Mouse (Mus musculus): Measurements from ENCODE around the gene Dnajc12. TPM values are rescaled to one million over a fixed set of nuclear protein-coding genes. Genes with fewer than 3 reads are reported as not detected.
"Not testable (repeated sequence)": the region's sequence is repeated elsewhere in the genome, so short reads cannot be mapped to it uniquely, and the experiment has no call there.

Gene Dnajc12
- polyA plus RNA-seq, 1 experiment from 2014 or later, result 19.6 TPM

DNA sequence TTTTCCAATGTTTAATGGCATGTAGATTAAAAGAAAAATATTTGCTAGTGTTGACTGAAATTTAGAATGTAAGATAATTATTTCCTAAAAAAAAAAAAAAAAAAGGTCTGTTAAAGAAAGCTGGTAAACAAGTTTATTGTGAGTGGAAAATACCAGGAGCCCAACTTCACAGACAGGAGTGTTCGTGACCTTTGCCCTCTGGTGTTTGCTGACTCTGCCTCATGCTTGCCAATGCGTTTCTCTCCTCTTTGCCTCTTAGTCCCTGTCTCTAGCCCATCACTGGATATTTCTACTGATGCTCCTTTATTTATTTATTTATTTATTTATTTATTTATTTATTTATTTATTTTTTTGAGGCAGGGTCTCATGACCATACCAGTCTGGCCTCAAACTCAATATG is 21.4 kb downstream of the Dnajc12 start:
- 74% methylated on average over 2 of the region's 2 CpGs for WGBS
- no peaks in the 10 kb centered on the region for H3K27me3 ChIP-seq (ENCODE audit: control insufficient read depth, insufficient read depth, low read length)
- H3K4me3 ChIP-seq (ENCODE audit: low read depth, low read length), result no peak overlapping the region
- H3K4me2 ChIP-seq (replicated peaks; ENCODE audit: low read depth, low read length), result no peak overlapping the region
- no peaks in the 10 kb centered on the region for H3K9me3 ChIP-seq (ENCODE audit: control insufficient read depth, low read length)
- DNase-seq (ENCODE audit: low spot score) (no peak), ATAC-seq (ENCODE audit: low FRiP score) (no peak)
- H3K36me3 ChIP-seq (ENCODE audit: control insufficient read depth, insufficient read depth, low read length), result no peaks in the 10 kb centered on the region
- H3K4me1 ChIP-seq (replicated peaks; ENCODE audit: control insufficient read depth, insufficient read depth, low read length), result no peaks in the 10 kb centered on the region
- H3K27ac ChIP-seq (ENCODE audit: low read depth, low read length), result no peak overlapping the region
- no peak overlapping the region for H3K9ac ChIP-seq (ENCODE audit: low read depth, low read length)

DNA sequence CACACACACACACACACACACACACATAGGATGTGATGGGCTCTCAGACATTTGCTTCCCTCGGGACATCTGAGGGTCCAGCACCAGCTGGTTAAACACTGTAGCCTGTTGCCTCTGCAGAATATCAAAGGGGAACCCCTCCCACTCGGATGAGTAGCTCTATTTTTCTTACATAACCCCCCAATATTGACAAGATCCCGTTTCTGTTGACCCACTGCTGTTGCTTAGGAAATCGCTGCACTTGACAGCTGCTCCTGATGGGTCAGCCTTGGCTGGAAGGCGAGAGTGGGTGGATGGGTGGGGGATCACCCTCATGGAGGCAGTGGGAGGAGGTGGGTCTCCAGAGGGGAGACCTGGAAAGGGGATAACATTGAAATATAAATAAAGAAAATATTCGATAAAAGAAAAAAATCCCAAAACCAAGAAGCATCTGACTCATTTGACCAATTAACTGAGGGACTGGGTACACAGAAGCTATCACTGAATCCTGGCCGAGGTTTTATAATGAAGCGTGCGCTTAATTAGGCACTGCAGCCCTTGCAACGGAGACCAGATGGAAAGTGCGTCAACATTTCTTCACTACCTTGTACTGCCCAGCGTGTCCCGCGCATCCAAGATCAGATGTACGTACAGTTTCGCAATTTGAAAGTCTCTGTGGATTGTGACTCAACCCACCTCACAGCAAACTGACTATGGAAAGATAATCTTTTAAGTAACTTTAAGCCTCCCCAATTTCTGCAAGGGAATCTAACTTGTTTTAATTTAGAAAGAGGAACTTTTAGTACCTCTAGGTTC is 28.1 kb downstream of the Dnajc12 start:
- Histone ChIP-seq H3K36me3 (ENCODE audit: control insufficient read depth, insufficient read depth, low read length) (no peaks in the 10 kb centered on the region), H3K4me2 (replicated peaks; ENCODE audit: low read depth, low read length) (no peak overlapping the region), H3K9me3 (ENCODE audit: control insufficient read depth, low read length) (no peaks in the 10 kb centered on the region), H3K9ac (ENCODE audit: low read depth, low read length) (no peak overlapping the region), H3K27me3 (ENCODE audit: control insufficient read depth, insufficient read depth, low read length) (no peaks in the 10 kb centered on the region), H3K4me1 (replicated peaks; ENCODE audit: control insufficient read depth, insufficient read depth, low read length) (no peaks in the 10 kb centered on the region), H3K4me3 (ENCODE audit: low read depth, low read length) (no peak overlapping the region), H3K27ac (ENCODE audit: low read depth, low read length) (no peak overlapping the region)
- WGBS, result 64% methylated on average over 16 of the region's 16 CpGs
- DNase-seq (ENCODE audit: low spot score) (no peak), ATAC-seq (ENCODE audit: low FRiP score) (no peak)

DNA sequence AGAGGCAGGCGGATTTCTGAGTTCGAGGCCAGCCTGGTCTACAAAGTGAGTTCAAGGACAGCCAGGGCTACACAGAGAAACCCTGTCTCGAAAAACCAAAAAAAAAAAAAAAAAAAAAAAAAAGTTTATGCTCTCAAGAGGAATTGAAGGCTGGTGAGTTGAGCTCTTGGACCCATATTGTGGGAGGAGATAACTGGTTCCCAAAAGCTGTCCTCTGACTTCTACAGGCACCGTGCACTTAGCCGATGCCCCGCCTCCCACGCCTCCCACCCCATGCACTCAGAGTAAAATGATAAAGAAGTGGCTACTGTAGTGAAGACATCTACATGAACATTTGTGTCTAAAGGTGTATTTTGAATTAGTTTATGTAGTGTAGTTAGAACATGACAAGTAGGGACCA is 29.4 kb downstream of the Dnajc12 start:
- H3K9me3 ChIP-seq (ENCODE audit: control insufficient read depth, low read length); H3K4me2 ChIP-seq (replicated peaks; ENCODE audit: low read depth, low read length); DNase-seq (ENCODE audit: low spot score); H3K4me1 ChIP-seq (replicated peaks; ENCODE audit: control insufficient read depth, insufficient read depth, low read length); H3K4me3 ChIP-seq (ENCODE audit: low read depth, low read length); ATAC-seq (ENCODE audit: low FRiP score); H3K9ac ChIP-seq (ENCODE audit: low read depth, low read length); H3K27ac ChIP-seq (ENCODE audit: low read depth, low read length); H3K27me3 ChIP-seq (ENCODE audit: control insufficient read depth, insufficient read depth, low read length); H3K36me3 ChIP-seq (ENCODE audit: control insufficient read depth, insufficient read depth, low read length): not testable (repeated sequence)
- WGBS, result 98% methylated on average over 6 of the region's 7 CpGs

DNA sequence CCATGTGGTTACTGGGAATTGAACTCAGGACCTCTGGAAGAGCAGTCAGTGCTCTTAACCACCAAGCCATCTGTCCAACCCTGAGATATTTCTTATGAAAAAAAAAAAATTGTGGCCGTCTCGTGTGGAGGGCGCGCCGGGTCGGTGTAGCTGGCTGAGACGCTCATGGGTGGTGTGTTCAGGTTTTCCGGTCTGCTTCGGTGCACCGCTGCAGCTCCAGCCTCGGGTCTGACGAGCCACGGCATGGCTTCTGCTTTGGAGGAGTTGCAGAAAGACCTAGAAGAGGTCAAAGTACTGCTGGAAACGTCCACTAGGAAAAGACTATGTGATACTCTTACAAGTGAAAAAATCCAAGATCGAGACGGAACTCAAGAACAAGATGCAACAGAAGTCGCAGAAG is 30.5 kb downstream of the Dnajc12 start:
- Histone ChIP-seq H3K9ac (ENCODE audit: low read depth, low read length) (no peak overlapping the region), H3K27ac (ENCODE audit: low read depth, low read length) (no peak overlapping the region), H3K27me3 (ENCODE audit: control insufficient read depth, insufficient read depth, low read length) (no peaks in the 10 kb centered on the region), H3K4me2 (replicated peaks; ENCODE audit: low read depth, low read length) (no peak overlapping the region), H3K36me3 (ENCODE audit: control insufficient read depth, insufficient read depth, low read length) (no peaks in the 10 kb centered on the region), H3K4me3 (ENCODE audit: low read depth, low read length) (no peak overlapping the region), H3K9me3 (ENCODE audit: control insufficient read depth, low read length) (no peaks in the 10 kb centered on the region), H3K4me1 (replicated peaks; ENCODE audit: control insufficient read depth, insufficient read depth, low read length) (no peaks in the 10 kb centered on the region)
- WGBS, result 88% methylated on average over 17 of the region's 17 CpGs
- no peak for DNase-seq (ENCODE audit: low spot score)
- ATAC-seq (ENCODE audit: low FRiP score), result no peak

DNA sequence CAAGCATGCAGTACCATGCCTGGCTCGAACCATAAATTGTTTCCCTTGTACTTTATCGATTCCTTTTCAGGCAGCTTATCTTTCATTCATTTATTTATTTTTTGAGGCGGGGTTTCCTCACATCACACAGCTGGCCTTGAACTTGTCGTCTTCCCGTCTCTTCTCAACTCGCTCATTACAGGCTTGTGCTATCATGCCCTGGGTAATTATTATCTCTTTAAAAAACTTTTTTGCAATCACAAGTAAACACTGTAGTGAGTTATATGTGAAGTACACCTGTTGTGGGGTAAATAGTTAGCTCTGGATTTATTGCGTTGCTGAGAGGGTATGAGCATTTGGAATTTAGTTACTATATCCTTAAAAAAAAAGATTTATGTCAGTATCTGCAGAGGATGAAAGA is 33.0 kb downstream of the Dnajc12 start:
- ATAC-seq (ENCODE audit: low FRiP score) (no peak), DNase-seq (ENCODE audit: low spot score) (no peak)
- Histone ChIP-seq H3K4me1 (replicated peaks; ENCODE audit: control insufficient read depth, insufficient read depth, low read length) (no peaks in the 10 kb centered on the region), H3K9ac (ENCODE audit: low read depth, low read length) (no peak overlapping the region), H3K27me3 (ENCODE audit: control insufficient read depth, insufficient read depth, low read length) (no peaks in the 10 kb centered on the region), H3K9me3 (ENCODE audit: control insufficient read depth, low read length) (no peaks in the 10 kb centered on the region), H3K36me3 (ENCODE audit: control insufficient read depth, insufficient read depth, low read length) (no peaks in the 10 kb centered on the region), H3K4me3 (ENCODE audit: low read depth, low read length) (no peak overlapping the region), H3K27ac (ENCODE audit: low read depth, low read length) (no peak overlapping the region), H3K4me2 (replicated peaks; ENCODE audit: low read depth, low read length) (no peak overlapping the region)
- 89% methylated on average over 7 of the region's 7 CpGs for WGBS

DNA sequence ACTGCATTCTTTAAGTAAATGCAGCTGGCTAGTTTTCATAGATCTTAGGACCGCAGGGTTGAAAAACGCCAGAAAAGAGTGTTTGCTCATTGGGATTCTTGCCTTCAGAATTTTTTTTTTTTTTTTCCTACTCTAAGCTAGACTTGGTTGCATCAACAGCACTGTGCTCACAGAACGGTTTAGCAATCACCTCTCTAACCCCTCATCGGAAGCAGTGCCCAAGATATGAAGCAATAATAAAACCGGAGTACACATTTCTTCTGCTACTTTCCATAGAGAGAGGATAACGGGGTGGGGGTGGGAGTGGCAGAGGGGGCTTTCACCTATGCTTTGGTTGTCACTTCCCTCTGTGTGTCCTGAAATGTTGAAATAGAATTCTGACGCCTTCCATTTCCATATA is 33.6 kb downstream of the Dnajc12 start:
- H3K4me2 ChIP-seq (replicated peaks; ENCODE audit: low read depth, low read length), result no peak overlapping the region
- no peaks in the 10 kb centered on the region for H3K36me3 ChIP-seq (ENCODE audit: control insufficient read depth, insufficient read depth, low read length)
- no peak overlapping the region for H3K27ac ChIP-seq (ENCODE audit: low read depth, low read length)
- WGBS, result 66% methylated on average over 7 of the region's 7 CpGs
- DNase-seq (ENCODE audit: low spot score) (no peak), ATAC-seq (ENCODE audit: low FRiP score) (no peak)
- H3K4me3 ChIP-seq (ENCODE audit: low read depth, low read length), result no peak overlapping the region
- no peaks in the 10 kb centered on the region for H3K4me1 ChIP-seq (replicated peaks; ENCODE audit: control insufficient read depth, insufficient read depth, low read length)
- no peak overlapping the region for H3K9ac ChIP-seq (ENCODE audit: low read depth, low read length)
- no peaks in the 10 kb centered on the region for H3K9me3 ChIP-seq (ENCODE audit: control insufficient read depth, low read length)
- no peaks in the 10 kb centered on the region for H3K27me3 ChIP-seq (ENCODE audit: control insufficient read depth, insufficient read depth, low read length)

DNA sequence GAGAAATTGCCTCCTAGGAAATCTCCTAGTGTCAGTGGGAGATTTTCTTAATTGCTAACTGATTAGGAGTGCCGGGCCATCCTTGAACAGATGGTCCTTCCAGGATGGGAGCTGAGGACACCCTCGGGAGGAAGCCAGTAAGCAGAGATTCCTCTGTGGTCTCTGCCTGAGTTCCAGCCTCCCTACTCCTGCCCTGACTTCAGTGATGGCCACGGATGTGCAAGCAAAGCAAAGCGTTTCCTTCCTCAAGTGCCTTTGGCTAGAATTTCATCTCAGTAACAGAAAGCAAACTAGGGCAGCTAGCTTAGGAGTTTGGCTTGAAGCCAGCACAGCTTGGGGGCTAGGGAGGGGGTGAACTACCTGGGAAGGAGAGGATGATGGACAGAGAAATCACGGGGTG is 34.8 kb downstream of the Dnajc12 start:
- no peak overlapping the region for H3K27ac ChIP-seq (ENCODE audit: low read depth, low read length)
- H3K4me1 ChIP-seq (replicated peaks; ENCODE audit: control insufficient read depth, insufficient read depth, low read length), result no peaks in the 10 kb centered on the region
- no peak overlapping the region for H3K4me3 ChIP-seq (ENCODE audit: low read depth, low read length)
- 76% methylated on average over 5 of the region's 5 CpGs for WGBS
- DNase-seq (ENCODE audit: low spot score) (no peak), ATAC-seq (ENCODE audit: low FRiP score) (no peak)
- no peaks in the 10 kb centered on the region for H3K27me3 ChIP-seq (ENCODE audit: control insufficient read depth, insufficient read depth, low read length)
- no peak overlapping the region for H3K4me2 ChIP-seq (replicated peaks; ENCODE audit: low read depth, low read length)
- no peak overlapping the region for H3K9ac ChIP-seq (ENCODE audit: low read depth, low read length)
- no peaks in the 10 kb centered on the region for H3K36me3 ChIP-seq (ENCODE audit: control insufficient read depth, insufficient read depth, low read length)
- H3K9me3 ChIP-seq (ENCODE audit: control insufficient read depth, low read length), result no peaks in the 10 kb centered on the region

DNA sequence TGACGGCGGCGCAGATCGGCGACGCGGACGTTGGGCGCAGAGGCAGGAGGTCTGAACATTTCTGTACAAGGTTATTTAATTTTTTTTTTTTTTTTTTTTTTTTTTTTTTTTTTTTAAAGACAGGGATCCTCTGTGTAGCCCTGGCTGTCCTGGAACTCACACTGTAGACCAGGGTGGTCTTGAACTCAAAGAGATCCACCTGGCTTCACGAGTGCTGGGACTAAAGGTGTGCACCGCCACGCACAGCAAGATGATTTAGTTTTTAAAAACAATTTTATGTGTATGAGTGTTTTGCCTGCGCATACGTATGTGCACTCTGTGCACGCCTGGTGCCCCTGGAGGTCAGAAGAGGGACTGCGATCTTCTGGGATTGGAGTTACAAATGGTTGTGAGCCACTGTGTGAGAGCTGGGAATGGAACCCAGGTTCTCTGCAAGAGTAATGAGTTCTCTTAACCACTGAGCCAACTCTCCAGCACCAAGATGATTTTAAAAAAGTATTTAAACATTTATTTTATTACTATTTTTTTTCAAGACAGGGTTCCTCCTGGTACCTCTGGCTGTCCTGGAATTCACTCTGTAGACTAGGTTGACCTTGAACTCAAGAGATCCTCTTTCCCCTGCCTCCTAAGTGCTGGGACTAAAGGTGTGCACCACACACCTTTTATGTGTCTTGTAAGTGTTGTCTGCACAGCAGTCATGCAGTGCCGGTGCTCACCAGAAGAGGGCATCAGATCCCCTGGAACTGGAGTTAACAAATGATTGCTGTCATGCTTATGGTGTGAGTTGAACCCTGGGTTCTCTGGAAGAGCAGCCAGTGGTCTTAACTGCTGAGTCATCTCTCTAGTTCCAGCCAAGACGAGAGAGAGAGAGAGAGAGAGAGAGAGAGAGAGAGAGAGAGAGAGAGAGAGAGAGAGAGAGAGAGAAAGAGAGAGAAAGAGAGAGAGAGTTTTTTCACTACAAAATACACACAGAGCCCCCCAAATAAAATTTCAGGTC is 39.8 kb downstream of the Dnajc12 start, which contains the start of gene Gm7075:
Gm7075 (minus strand) TSS at position 51 of the 997 bp plus-strand sequence.
- no peak within 1 kb of the TSS for H3K4me2 ChIP-seq (replicated peaks; ENCODE audit: low read depth, low read length)
- no peaks in the 10 kb centered on the region for H3K4me1 ChIP-seq (replicated peaks; ENCODE audit: control insufficient read depth, insufficient read depth, low read length)
- no peak within 1 kb of the TSS for H3K4me3 ChIP-seq (ENCODE audit: low read depth, low read length)
- no peak within 1 kb of the TSS for H3K9ac ChIP-seq (ENCODE audit: low read depth, low read length)
- no peaks in the 10 kb centered on the region for H3K36me3 ChIP-seq (ENCODE audit: control insufficient read depth, insufficient read depth, low read length)
- peak; percentile 62 for DNase-seq (ENCODE audit: low spot score)
- 87% methylated on average over 18 of the region's 18 CpGs for WGBS
- no peak within 1 kb of the TSS for H3K27ac ChIP-seq (ENCODE audit: low read depth, low read length)
- no peak for ATAC-seq (ENCODE audit: low FRiP score)
- no peaks in the 10 kb centered on the region for H3K27me3 ChIP-seq (ENCODE audit: control insufficient read depth, insufficient read depth, low read length)
- H3K9me3 ChIP-seq (ENCODE audit: control insufficient read depth, low read length), result no peaks in the 10 kb centered on the region
